Comparison of ENCODE assay signal across 8 mouse cellular contexts in the genomic region with DNA sequence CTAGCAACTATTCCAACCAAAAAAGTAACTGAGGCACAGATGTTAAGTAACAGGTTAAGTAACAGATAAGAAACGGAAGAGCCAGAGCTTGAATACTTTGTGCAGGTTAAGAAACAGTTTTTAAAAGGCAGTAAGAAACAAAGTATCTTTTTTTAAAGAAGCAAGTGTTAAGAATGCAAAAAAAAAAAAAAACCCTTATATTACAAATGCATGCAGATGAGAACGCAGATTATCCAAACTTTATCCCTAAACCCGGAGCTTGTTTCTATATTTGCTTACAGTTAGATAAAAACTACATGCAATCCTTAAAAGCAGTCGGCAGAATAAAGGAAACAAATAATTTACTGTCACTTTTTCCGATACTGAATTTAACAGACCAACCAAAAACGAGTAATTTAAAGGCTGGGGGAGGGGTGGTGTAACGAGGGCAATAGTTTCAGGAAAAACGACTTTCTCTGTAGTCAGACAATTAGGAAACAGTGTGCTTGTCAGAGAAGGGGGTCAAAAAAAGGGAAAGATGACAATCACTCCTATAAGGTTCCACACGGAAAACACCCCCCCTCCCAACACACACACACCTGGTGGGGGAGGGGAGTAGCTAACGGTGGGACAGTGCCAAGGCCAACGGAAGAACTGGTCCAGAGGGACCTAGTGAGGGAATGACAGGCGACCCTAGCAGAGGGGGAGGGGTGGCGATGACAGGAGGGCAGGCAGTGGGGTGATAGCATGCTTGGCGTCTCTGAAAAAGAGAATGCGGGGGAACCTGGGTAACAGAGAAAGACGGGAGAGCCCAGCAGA. TPM values are rescaled to one million over a fixed set of nuclear protein-coding genes. Genes with fewer than 3 reads are reported as not detected.
A peak's percentile ranks its signal among the peaks of the same experiment; 100 is the strongest.
DNase-seq lines count a peak whose midpoint lies in the region; ATAC-seq lines count a peak whose summit lies in the region.

No protein-coding gene starts in this region.

- ATAC-seq in cerebellum, adult (ENCODE audit: insufficient number of reproducible peaks, low FRiP score, low TSS enrichment) = no peak
- ATAC-seq in intestine, embryonic 16.5 days = no peak; the same call in 1 of the 2 replicates
- 0 out of 2 replicates have a peak, but pooled peaks have one; percentile 0 for ATAC-seq in midbrain, embryonic 12.5 days (ENCODE audit: low FRiP score, low read depth)

- 2% methylated on average over 16 of the region's 16 CpGs for WGBS in intestine, embryonic 16.5 days
- 6% methylated on average over 16 of the region's 16 CpGs for WGBS in limb, embryonic 10.5 days
- 4% methylated on average over 16 of the region's 16 CpGs for WGBS in midbrain, embryonic 12.5 days

- H3K9ac ChIP-seq in intestine, embryonic 16.5 days (ENCODE audit: low read depth, low read length) = peak overlapping the region; percentile 91
- H3K9ac ChIP-seq in midbrain, embryonic 12.5 days (replicated peaks) = peak overlapping the region; percentile 92

- peak; percentile 59 for DNase-seq in cerebellum, adult 11 months
- DNase-seq in cerebellum, postnatal 14 days = peak; percentile 65 to 81
- peak; percentile 32 for DNase-seq in gastrocnemius, postnatal 10 days
- DNase-seq in limb, embryonic 10.5 days (ENCODE audit: low spot score) = peak; percentile 59
- peak; percentile 30 to 46 for DNase-seq in spleen, adult 18-20 months

- H3K27me3 ChIP-seq in intestine, embryonic 16.5 days (replicated peaks; ENCODE audit: control insufficient read depth, insufficient read depth, low read length) = no peaks in the 10 kb centered on the region
- H3K27me3 ChIP-seq in limb, embryonic 10.5 days (ENCODE audit: low read depth, poor library complexity, severe bottlenecking) = no peaks in the 10 kb centered on the region
- H3K27me3 ChIP-seq in midbrain, embryonic 12.5 days = no peaks in the 10 kb centered on the region

- H3K27ac ChIP-seq in intestine, embryonic 16.5 days (ENCODE audit: low read length) = peak overlapping the region; percentile 94; the same call in 1 of the 2 replicates
- H3K27ac ChIP-seq in limb, embryonic 10.5 days = peak overlapping the region; percentile 97
- H3K27ac ChIP-seq in midbrain, embryonic 12.5 days (replicated peaks) = peak overlapping the region; percentile 96

- H3K9me3 ChIP-seq in intestine, embryonic 16.5 days (ENCODE audit: control insufficient read depth, low read length) = no peaks in the 10 kb centered on the region
- H3K9me3 ChIP-seq in limb, embryonic 10.5 days (replicated peaks) = no peaks in the 10 kb centered on the region
- H3K9me3 ChIP-seq in midbrain, embryonic 12.5 days = no peaks in the 10 kb centered on the region

- peaks cover 12% of the 10 kb centered on the region for H3K4me1 ChIP-seq in intestine, embryonic 16.5 days (ENCODE audit: control insufficient read depth, insufficient read depth, low read length)
- peaks cover 20% of the 10 kb centered on the region for H3K4me1 ChIP-seq in limb, embryonic 10.5 days
- H3K4me1 ChIP-seq in midbrain, embryonic 12.5 days = peaks cover 22% of the 10 kb centered on the region

- peak overlapping the region; percentile 95 for H3K4me2 ChIP-seq in intestine, embryonic 16.5 days (ENCODE audit: low read depth, low read length)
- H3K4me2 ChIP-seq in midbrain, embryonic 12.5 days (replicated peaks) = peak overlapping the region; percentile 95

- peaks cover 1% of the 10 kb centered on the region; the same call in 1 of the 2 replicates for H3K36me3 ChIP-seq in intestine, embryonic 16.5 days (ENCODE audit: control insufficient read depth, insufficient read depth, low read length)
- H3K36me3 ChIP-seq in limb, embryonic 10.5 days = peaks cover 21% of the 10 kb centered on the region
- peaks cover 6% of the 10 kb centered on the region for H3K36me3 ChIP-seq in midbrain, embryonic 12.5 days

- H3K4me3 ChIP-seq in intestine, embryonic 16.5 days (ENCODE audit: low read length) = peak overlapping the region; percentile 97
- H3K4me3 ChIP-seq in limb, embryonic 10.5 days = peak overlapping the region; percentile 96
- peak overlapping the region; percentile 81 for H3K4me3 ChIP-seq in midbrain, embryonic 12.5 days

RNA-seq across cellular contexts. Expression of gene Zfp654, which starts 1.0 kb away (rescaled TPM):
- total RNA-seq in gastrocnemius, postnatal 10 days (2021) = 1 to 10 TPM; 7.5 to 8.1 TPM
- 3.7 and 4.0 TPM in 2 replicates for polyA plus RNA-seq in intestine, embryonic 16.5 days (2015; fragmentation: Nextera tagmentation; extraction: Ambion mirVana)
- 5.3 and 5.8 TPM in 2 replicates for polyA plus RNA-seq in limb, embryonic 10.5 days (2016; fragmentation: Nextera tagmentation; extraction: Ambion mirVana)
- polyA plus RNA-seq in midbrain, embryonic 12.5 days (2016; fragmentation: Nextera tagmentation; extraction: Ambion mirVana) = 10.6 and 11.2 TPM in 2 replicates

RNA-seq across cellular contexts. Expression of gene Cggbp1, which starts 1.3 kb away (rescaled TPM):
- total RNA-seq in gastrocnemius, postnatal 10 days (2021) = 10 to 100 TPM; 40.8 to 45.4 TPM
- 47.2 and 48.7 TPM in 2 replicates for polyA plus RNA-seq in intestine, embryonic 16.5 days (2015; fragmentation: Nextera tagmentation; extraction: Ambion mirVana)
- polyA plus RNA-seq in limb, embryonic 10.5 days (2016; fragmentation: Nextera tagmentation; extraction: Ambion mirVana) = 72.9 and 92.0 TPM in 2 replicates
- polyA plus RNA-seq in midbrain, embryonic 12.5 days (2016; fragmentation: Nextera tagmentation; extraction: Ambion mirVana) = 114 and 116 TPM in 2 replicates
